Mouse (Mus musculus) ZHBTc4 (cell line): Measurements from ENCODE around the gene Ccdc82.
A peak's percentile ranks its signal among the peaks of the same experiment; 100 is the strongest.

ENCODE experiments used
- DNase-seq: peaks from one replicate; pipeline ENCODE4 v3.0.0-alpha.2; 2011; ENCODE audit warnings: low read depth, low spot score

The Ccdc82 gene

GRCm38 (mm10) chr9:13299190-13299589, 52.4 kb downstream of the Ccdc82 start:
- no peak for DNase-seq

DNA sequence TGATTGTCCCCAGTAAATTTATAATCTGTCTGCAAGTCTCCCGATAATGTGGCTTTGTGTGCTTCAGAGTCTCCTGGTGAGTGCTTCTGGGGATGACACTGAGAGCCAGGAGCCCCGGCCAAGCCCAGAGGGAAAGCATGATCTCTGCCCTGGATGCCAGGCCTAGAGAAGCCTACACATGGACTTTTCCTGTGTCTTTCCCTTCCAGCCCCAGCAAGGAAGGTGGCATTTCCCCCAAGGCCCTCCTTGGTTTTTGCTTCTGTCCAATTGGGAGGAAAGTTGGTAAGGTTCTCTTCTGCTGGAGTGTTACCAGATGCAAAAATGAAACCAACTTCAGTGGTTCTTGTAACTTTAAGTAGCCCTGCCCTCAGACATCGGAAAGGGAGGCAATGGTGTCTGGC, 53.3 kb downstream of the Ccdc82 start:
- no peak for DNase-seq

DNA sequence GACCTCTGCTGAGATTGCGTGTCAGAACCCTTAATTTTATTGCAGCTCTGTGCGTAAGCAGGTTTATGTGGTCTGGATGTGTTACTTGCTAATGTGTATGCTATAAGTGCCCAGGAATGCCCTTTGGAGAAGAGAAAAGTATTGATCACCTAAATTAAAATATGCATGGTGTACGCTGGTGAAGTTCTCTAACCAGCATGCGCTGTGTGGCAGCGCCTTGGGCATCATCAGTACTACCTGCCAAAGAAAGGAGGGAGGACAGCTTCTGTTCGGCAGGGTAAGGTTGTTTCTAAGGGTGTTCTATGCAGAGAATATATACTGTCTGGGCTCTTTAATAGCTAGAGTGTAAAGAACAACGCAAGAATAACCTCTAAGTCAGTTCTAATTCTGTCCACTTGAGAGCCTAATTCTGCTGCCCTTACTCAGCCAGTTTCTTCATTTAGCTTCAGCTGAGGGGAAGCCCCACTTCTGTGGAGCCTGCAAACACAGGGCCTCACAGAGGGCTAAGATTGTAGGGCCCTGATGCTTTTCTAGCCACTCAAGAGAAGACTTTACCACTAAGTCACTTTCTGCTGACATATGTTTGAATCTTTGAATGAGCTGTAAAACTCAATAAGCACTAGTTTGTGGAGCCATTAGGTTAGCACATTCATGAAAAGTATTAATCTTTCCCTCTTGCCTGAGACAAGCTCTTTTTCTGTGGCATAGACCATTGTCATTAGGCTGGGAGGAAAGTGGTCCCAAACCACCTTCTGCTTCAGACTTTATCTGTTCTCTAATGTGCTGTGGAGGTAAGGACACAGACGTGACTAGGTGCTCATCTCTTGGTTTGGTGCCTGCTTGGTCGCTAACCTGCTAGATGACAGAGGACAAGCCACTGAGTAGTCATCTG, 54.4 kb downstream of the Ccdc82 start:
- no peak for DNase-seq

DNA sequence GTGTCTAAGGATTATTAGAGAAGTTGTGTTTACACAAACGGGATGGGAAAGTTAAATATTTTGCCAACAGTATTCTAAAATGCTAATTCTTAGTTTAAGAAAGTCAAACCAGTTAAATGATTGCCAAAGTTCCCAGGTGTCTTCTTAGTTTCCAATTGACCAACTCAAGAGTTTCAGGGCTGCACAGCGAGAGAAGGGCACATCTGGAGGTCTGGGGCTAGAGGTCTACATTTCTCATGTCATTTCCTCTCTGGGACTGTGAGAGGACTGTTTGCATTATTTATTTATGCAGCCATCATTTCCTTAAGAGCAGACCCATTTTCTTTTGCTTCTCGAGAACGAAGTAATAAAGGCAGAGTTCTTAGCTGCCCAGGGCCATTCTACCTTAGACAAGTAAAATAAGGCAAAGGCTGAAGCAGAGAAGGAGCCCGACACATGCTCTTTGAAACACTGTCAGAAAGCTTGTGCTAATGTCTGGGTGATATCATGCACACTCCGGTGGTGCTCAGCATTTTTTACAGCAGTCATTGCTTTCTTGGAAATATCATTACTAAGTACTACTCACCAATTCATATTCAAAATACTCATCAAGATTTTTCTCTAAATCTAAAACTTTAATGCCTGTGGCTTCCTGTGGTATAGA, 55.5 kb downstream of the Ccdc82 start:
- no peak for DNase-seq

DNA sequence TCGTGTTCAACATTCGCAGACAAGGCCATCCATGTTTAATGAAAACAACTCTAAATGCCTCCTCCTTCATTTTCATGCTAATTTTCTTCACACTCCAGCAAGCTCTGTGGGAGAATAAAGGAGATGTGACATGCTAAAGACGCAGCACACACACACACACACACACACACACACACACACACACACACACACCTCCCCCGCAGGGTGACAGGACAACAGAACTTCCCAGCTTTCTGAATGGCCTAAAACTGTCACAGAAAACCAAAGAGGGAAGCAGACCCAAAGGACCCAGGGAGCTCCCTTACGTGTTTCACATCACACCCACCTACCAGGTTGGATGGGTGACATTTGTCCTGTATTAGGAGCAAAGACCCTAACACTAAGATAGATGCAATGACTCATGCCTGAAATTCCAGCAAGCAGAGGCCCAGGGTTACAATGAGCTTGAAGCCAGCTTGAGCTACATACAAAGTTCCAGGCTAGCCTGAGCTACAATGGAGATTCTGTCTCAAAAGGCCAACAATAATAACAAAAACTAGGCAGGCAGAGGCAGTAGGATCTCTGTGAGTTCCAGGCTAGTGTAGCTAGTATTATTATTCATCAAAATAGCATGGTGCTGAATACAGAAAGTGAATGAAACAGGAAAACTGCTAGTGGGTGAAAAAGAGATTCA, 56.5 kb downstream of the Ccdc82 start:
- DNase-seq = no peak

DNA sequence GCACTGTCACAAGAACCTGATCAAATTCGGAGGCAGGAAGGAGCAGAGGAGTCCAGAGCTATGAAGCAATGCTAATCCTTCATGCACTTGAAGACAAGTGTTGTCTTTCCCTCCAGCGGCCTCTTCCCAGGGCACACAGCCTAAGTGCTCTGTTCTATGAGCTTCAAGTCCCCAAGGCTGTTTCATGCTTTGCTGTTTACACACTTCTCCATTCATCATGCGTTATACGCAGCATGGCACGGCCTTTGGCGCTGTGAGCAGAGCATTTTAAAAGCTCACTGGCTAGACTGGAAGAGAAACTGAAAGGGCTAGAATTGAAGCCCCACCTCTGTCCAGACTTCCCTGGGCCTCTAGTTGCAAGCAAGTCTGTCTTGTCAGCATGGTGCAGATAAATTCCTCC, 57.2 kb downstream of the Ccdc82 start:
- no peak for DNase-seq

DNA sequence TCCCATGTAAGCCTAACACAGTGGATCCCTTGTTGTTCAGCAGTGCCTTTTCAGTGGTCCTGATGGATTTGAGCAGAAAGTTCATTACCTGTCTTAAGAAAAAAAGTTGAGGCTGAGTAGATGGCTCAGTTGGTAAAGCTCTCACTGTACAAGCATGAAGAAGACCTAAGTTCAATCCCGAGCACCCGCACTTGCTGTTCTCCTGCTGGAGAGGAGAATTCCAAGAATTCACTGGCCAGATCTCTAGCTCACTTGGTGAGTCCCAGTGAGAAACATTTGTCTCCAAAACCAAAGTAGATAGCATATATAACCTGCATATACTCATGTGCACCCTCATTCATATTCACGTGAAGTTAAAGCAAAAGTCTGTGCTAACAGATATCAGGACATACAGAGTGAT, 59.7 kb downstream of the Ccdc82 start:
- no peak for DNase-seq

GRCm38 (mm10) chr9:13307226-13307625, 60.5 kb downstream of the Ccdc82 start:
- DNase-seq = no peak

- no peak for DNase-seq
Observed at GRCm38 (mm10) chr9:13308718-13309117, 62.0 kb downstream of the Ccdc82 start.

DNA sequence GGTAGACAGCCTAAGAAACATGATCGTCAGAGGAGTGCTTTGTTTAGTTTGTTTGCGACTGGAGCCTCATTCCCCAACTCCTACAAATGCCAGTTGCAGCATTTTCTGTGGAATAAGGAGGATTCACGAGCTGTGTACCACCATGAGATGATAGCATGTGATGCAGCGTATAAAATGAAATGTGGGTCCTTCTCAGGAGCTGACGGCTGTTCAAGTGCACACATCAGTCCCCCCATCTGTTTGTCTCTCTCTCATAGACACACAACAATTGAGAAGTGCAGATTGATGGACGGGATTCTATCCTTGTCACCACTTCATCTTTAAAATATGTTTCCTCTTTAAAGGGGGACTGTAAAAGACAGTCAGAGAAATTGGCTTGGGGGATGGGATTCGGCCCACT, 63.1 kb downstream of the Ccdc82 start:
- no peak for DNase-seq

DNA sequence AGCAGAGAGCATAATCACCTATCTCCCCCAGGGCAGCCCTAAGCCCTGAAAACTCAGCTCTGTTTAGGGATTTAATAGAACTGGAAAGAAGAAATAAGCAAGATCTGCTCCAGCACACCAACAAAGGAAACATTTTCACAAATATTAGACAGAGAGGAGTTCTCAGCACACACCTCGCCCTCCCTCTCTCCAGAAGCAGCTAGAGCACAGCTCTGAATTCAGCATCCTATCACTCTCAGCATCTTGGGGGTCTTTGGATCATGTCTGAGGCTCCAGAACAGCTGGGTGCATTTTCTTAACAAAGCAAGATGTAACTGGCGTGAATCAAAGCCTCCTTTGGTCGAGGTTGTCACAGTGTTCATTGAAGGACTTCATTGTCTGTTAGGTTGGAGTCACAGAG, 63.5 kb downstream of the Ccdc82 start:
- no peak for DNase-seq

- no peak for DNase-seq
Observed at GRCm38 (mm10) chr9:13311094-13311493, 64.3 kb downstream of the Ccdc82 start.

DNA sequence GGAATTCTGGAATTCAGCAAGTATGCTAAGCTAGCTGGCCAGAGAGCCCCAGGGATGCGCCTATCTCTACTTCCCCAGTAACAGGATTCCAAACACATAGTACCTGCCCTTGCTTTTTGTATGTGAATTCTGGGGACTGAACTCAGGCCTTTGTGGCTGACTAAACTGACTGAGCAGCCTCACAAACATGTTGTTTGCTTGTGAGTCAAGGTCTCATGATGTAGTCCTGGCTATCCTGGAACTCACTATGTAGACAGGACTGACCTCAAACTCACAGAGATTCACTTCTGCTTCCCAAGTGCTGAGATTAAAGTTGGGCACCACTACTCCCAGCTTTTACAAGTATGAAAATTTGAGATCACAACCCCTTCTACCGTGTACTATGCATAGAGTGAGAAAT, 67.2 kb downstream of the Ccdc82 start:
- no peak for DNase-seq

DNA sequence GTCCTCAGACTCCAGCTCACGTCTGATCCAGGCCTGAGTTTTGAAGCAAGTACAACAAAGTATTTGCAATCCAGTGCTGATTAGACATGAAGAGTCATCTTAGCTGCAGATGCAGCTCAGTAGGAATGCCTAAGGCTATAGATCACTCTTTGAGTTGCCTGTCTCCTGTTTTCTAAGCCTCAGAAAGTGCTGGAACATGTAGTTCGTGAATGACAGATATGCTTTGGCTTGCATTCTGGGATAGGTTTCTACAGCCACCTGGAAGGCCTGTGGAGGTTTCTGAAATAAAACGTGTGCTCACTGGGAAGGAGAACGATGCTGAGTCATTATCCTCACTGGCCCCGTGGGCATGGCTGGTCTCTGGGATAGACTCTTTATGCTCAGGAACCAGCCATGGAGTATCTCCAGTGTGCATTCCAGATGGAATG, 67.8 kb downstream of the Ccdc82 start:
- DNase-seq = no peak

- DNase-seq = no peak
Observed at GRCm38 (mm10) chr9:13315393-13315792, 68.6 kb downstream of the Ccdc82 start.

DNA sequence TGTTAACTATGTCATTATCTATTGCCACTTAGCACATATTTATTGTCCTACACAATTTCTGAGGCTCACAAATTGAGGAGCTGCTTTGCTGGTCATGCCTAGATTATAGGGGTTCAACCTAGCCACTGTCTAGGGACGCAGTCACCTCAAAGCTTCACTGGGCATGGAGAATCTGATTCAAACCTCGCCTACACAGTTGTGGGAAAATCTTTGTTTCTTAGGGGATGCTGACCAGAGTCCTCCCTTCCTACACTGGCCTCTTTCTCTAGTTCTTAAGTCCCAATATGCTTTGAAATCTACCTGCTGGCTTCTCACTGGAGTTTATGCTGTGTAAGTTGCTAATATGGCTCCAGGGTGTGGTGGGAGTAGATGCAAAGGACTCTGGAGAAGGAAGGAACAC, 72.8 kb downstream of the Ccdc82 start:
- DNase-seq = no peak

DNA sequence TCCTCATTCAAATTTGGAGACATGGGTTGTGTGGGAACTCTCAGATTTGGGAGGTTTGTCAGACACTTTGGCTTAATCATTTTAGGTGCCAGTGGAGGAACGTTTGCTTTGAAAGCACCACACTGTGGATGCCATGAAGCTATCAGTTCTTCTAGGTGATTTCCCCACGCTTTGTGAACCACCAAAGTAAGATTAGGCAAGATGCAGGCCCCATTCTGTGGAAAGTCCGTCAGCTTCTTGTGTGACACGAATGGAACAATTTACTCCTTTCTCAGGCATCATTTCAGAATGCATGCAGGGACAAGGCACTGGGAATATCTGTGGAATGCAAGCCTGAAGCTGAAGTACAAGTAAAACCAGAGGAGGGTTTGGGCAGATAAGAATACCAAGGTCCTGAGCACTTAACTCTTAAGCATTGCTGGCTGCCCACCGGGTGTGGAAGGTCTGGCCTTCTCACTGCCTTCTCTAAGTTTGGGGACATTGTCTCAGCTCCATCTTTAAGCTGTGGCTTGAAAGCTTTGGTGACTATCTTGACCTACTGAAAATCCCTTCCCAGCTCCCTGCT, 74.1 kb downstream of the Ccdc82 start:
- no peak for DNase-seq

DNA sequence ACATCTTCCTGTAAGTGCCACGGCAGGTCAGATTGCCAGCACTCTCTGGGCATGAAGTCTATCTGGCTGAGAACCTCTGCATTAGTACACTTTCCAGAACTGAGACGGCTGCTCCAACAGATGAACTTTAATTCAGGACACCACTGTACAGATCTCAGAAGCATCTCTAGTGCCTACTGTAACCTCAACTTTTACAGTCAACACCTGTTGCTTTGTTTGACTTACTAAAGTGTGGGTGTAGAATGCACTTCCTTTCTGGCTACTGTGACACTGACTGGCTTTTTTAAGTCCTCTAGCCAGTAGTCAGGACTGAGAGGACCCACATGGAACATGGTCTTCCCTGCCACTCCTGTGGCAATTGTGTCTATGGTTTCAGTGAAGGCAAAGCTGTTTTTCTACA, 76.3 kb downstream of the Ccdc82 start:
- DNase-seq = no peak

DNA sequence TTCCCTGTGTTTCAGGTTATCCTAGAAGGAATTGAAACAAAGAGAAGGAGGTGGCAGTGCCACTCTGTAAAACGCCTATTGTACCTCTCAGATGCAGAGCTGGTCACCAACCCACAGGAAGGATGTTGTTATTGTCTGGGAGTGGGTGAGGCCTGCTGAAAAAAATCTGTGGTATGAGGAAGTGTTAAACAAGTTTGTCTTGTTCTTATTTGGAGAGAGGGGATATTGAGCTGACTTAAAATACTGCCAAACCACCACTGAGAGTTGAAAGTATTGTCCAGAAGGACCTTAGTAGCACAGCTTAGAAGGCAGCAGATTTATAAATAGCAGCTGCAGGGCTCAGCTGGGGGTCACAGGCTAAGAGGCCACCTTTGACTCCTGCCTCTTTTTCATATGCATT, 76.9 kb downstream of the Ccdc82 start:
- DNase-seq = peak; percentile 32
